Mouse (Mus musculus) cerebellum, adult 2 months (tissue): ENCODE data around the gene Tmem220. TPM values are rescaled to one million over a fixed set of nuclear protein-coding genes. Genes with fewer than 3 reads are reported as not detected.

Experiments
- DNase-seq, 2 experiments: peaks; one replicate each; pipeline ENCODE4 v3.0.0; 2021
- H3K27ac ChIP-seq: fragments of 200-500 bp; 2 replicates; pipeline ENCODE4 v1.5.1; 2012; ENCODE audit warnings: low read length, control low read depth, inconsistent platforms; ENCODE audit not compliant: insufficient read depth
- H3K27me3 ChIP-seq: fragments of 200-500 bp; 2 replicates; pipeline ENCODE4 v1.6.1; 2012; ENCODE audit warnings: inconsistent platforms, mild to moderate bottlenecking, low read length, moderate library complexity; ENCODE audit not compliant: control insufficient read depth, insufficient read depth
- H3K4me1 ChIP-seq: fragments of 200-500 bp; 2 replicates; pipeline ENCODE4 v1.6.1; 2011; ENCODE audit warnings: low read length; ENCODE audit not compliant: control insufficient read depth, insufficient read depth
- H3K4me3 ChIP-seq: fragments of 200-500 bp; replicated peaks from 2 replicates; pipeline ENCODE3; 2011; ENCODE audit warnings: mild to moderate bottlenecking, low read depth, low read length, control low read depth; ENCODE audit not compliant: insufficient read depth
- CTCF ChIP-seq: fragments of 200-500 bp; IDR thresholded peaks from 2 replicates; pipeline ENCODE4 v1.5.1; 2011; ENCODE audit warnings: low read depth, mild to moderate bottlenecking, control low read depth, low read length, moderate library complexity, borderline replicate concordance; ENCODE audit not compliant: insufficient read depth
- POLR2A ChIP-seq: fragments of 200-500 bp; IDR thresholded peaks from 2 replicates; pipeline ENCODE4 v1.6.1; 2011; ENCODE audit warnings: low read length, control low read depth, borderline replicate concordance; ENCODE audit not compliant: insufficient read depth
- WGBS: fragments of 180-500 bp; shearing (Covaris S2); methylation state at CpG from one replicate; pipeline ENCODE4 v1.1.7; 2018; 5-methylcytosine and 5-hydroxymethylcytosine counted together
- polyA plus RNA-seq: library from polyadenylated mRNA; depleted of rRNA; stranded (reverse); fragments of >200 nt; gene quantifications from 2 replicates; pipeline ENCODE4 v1.2.3, GENCODE M21; 2012

Gene Tmem220
- polyA plus RNA-seq, 1 experiment = 0.75 TPM

- H3K27me3 ChIP-seq = no peaks in the 10 kb centered on the region
- no peak overlapping the region for H3K4me3 ChIP-seq
- no peak overlapping the region for H3K27ac ChIP-seq
- 67% methylated on average over 2 of the region's 2 CpGs for WGBS
- DNase-seq = no peak
- TF ChIP-seq POLR2A (no peak), CTCF (no peak)
- H3K4me1 ChIP-seq = peaks cover 15% of the 10 kb centered on the region; the same call in 1 of the 2 replicates
Measured at GRCm38 (mm10) chr11:66992150-66992549, 32.8 kb upstream of the Tmem220 start.

GRCm38 (mm10) chr11:66993674-66994073 is 31.3 kb upstream of the Tmem220 start:
- peaks cover 27% of the 10 kb centered on the region for H3K4me1 ChIP-seq
- no peak overlapping the region for H3K27ac ChIP-seq
- DNase-seq = no peak
- 6% methylated on average over 1 of the region's 1 CpGs for WGBS
- no peak for TF ChIP-seq CTCF
- TF ChIP-seq POLR2A = no peak
- H3K27me3 ChIP-seq = no peaks in the 10 kb centered on the region
- H3K4me3 ChIP-seq = no peak overlapping the region

- no peak overlapping the region for H3K27ac ChIP-seq
- TF ChIP-seq CTCF = no peak
- no peak for TF ChIP-seq POLR2A
- DNase-seq = peak; percentile 47 to 74
- WGBS = 14% methylated on average over 4 of the region's 4 CpGs
- peaks cover 33% of the 10 kb centered on the region for H3K4me1 ChIP-seq
- H3K4me3 ChIP-seq = no peak overlapping the region
- no peaks in the 10 kb centered on the region for H3K27me3 ChIP-seq
Measured at GRCm38 (mm10) chr11:66996446-66996845, 28.5 kb upstream of the Tmem220 start.

GRCm38 (mm10) chr11:66998467-66999403 is 26.2 kb upstream of the Tmem220 start:
- Histone ChIP-seq H3K27ac (no peak overlapping the region), H3K27me3 (no peaks in the 10 kb centered on the region), H3K4me3 (no peak overlapping the region), H3K4me1 (peaks cover 32% of the 10 kb centered on the region)
- TF ChIP-seq CTCF (no peak), POLR2A (no peak)
- WGBS = 34% methylated on average over 14 of the region's 14 CpGs
- DNase-seq = peak; percentile 66 to 68

- H3K27me3 ChIP-seq = no peaks in the 10 kb centered on the region
- H3K4me1 ChIP-seq = peaks cover 31% of the 10 kb centered on the region
- 61% methylated on average over 4 of the region's 4 CpGs for WGBS
- no peak for DNase-seq
- TF ChIP-seq CTCF (no peak), POLR2A (no peak)
- H3K4me3 ChIP-seq = no peak overlapping the region
- no peak overlapping the region for H3K27ac ChIP-seq
Measured at GRCm38 (mm10) chr11:67000671-67001070, 24.3 kb upstream of the Tmem220 start.

- peaks cover 23% of the 10 kb centered on the region for H3K4me1 ChIP-seq
- 86% methylated on average over 1 of the region's 1 CpGs for WGBS
- no peaks in the 10 kb centered on the region for H3K27me3 ChIP-seq
- H3K27ac ChIP-seq = no peak overlapping the region
- TF ChIP-seq CTCF (no peak), POLR2A (no peak)
- no peak for DNase-seq
- H3K4me3 ChIP-seq = no peak overlapping the region
Measured at GRCm38 (mm10) chr11:67001717-67002116, 23.2 kb upstream of the Tmem220 start.

- no peak for DNase-seq
- WGBS = 38% methylated on average over 2 of the region's 2 CpGs
- TF ChIP-seq POLR2A (no peak), CTCF (no peak)
- H3K27ac ChIP-seq = no peak overlapping the region
- peaks cover 12% of the 10 kb centered on the region for H3K4me1 ChIP-seq
- H3K4me3 ChIP-seq = no peak overlapping the region
- H3K27me3 ChIP-seq = no peaks in the 10 kb centered on the region
Measured at GRCm38 (mm10) chr11:67002911-67003310, 22.0 kb upstream of the Tmem220 start.

- no peaks in the 10 kb centered on the region for H3K27me3 ChIP-seq
- H3K27ac ChIP-seq = no peak overlapping the region
- peak in 1 of 2 experiments; percentile 34 for DNase-seq
- no peak overlapping the region for H3K4me3 ChIP-seq
- WGBS = 49% methylated on average over 8 of the region's 8 CpGs
- TF ChIP-seq CTCF = no peak
- TF ChIP-seq POLR2A = no peak
- peaks cover 7% of the 10 kb centered on the region for H3K4me1 ChIP-seq
Measured at GRCm38 (mm10) chr11:67007961-67008360, 17.0 kb upstream of the Tmem220 start.
